ENCODE assay signal across 29 mouse cellular contexts in genomic region chr8:122360696-122361416, GRCm38 (mm10). TPM values are rescaled to one million over a fixed set of nuclear protein-coding genes. Genes with fewer than 3 reads are reported as not detected.
DNase-seq lines count a peak whose midpoint lies in the region; ATAC-seq and TF ChIP-seq lines count a peak whose summit lies in the region.
"Had no signal": no experiment of that assay in that cellular context is flagged by ENCODE, and none has a peak within 500 bp of the region (broad histone marks: within the 10 kb centered on the region; RNA-seq: fewer than 3 reads in every experiment).

Trhr2 (minus strand) TSS chr8:122360746.

- no peak for TF ChIP-seq CTCF in embryonic fibroblast, embryonic 13.5 days (IDR thresholded peaks at IDR 0.05; ENCODE audit: borderline replicate concordance, insufficient read depth, low read length)
- TF ChIP-seq CTCF in olfactory bulb, adult 2 months (IDR thresholded peaks at IDR 0.05; ENCODE audit: insufficient read depth, low read depth, low read length), result no peak

- H3K4me3 ChIP-seq in embryonic facial prominence, embryonic 14.5 days (ENCODE audit: low read depth, low read length), result no peak within 1 kb of the TSS
- H3K4me3 ChIP-seq in embryonic facial prominence, embryonic 10.5 days, result no peak within 1 kb of the TSS
- H3K4me3 ChIP-seq in megakaryocyte, embryonic 14.5 days (replicated peaks), result peak within 1 kb of the TSS; percentile 0
- no peak within 1 kb of the TSS for H3K4me3 ChIP-seq in embryonic fibroblast, embryonic 13.5 days (ENCODE audit: insufficient read depth, low read length)
- no peak within 1 kb of the TSS for H3K4me3 ChIP-seq in olfactory bulb, adult 2 months (ENCODE audit: insufficient read depth, low read depth, low read length)
- H3K4me3 ChIP-seq: embryonic facial prominence, embryonic 12.5 days; forebrain, embryonic 10.5 days; forebrain, embryonic 13.5 days; hindbrain, embryonic 12.5 days; hindbrain, embryonic 15.5 days had no signal

- H3K9ac ChIP-seq in embryonic facial prominence, embryonic 14.5 days (ENCODE audit: low read depth, low read length), result 0 out of 2 replicates have a peak within 1 kb of the TSS, but pooled peaks have one; percentile 8
- H3K9ac ChIP-seq: embryonic facial prominence, embryonic 12.5 days; forebrain, embryonic 13.5 days; hindbrain, embryonic 12.5 days; hindbrain, embryonic 15.5 days had no signal

- H3K27ac ChIP-seq in embryonic facial prominence, embryonic 14.5 days (replicated peaks; ENCODE audit: low read depth, low read length), result no peak within 1 kb of the TSS
- H3K27ac ChIP-seq in embryonic facial prominence, embryonic 10.5 days (replicated peaks), result no peak within 1 kb of the TSS
- peak within 1 kb of the TSS; percentile 36; the same call in 1 of the 2 replicates for H3K27ac ChIP-seq in embryonic fibroblast, embryonic 13.5 days (ENCODE audit: insufficient read depth, low read length)
- peak within 1 kb of the TSS; percentile 92 for H3K27ac ChIP-seq in olfactory bulb, adult 2 months (ENCODE audit: insufficient read depth, low read depth, low read length)
- H3K27ac ChIP-seq: forebrain, embryonic 10.5 days; forebrain, embryonic 13.5 days; hindbrain, embryonic 12.5 days; hindbrain, embryonic 15.5 days had no signal

- DNase-seq in embryonic facial prominence, embryonic 14.5 days (ENCODE audit: low spot score), result no peak
- no peak for DNase-seq in embryonic facial prominence, embryonic 10.5 days (ENCODE audit: low spot score)
- DNase-seq in adrenal gland, adult 18-20 months (ENCODE audit: low spot score in 2 of 2), result no peak
- DNase-seq: adrenal gland, postnatal 10 days; adrenal gland, postnatal 36 days; cerebellum, adult 18-20 months; cerebellum, adult 9-10 months; cerebellum, postnatal 14 days; gastrocnemius, postnatal 10 days had no signal

- H3K36me3 ChIP-seq in embryonic facial prominence, embryonic 14.5 days (ENCODE audit: control insufficient read depth, insufficient read depth, low read length), result no peaks in the 10 kb centered on the region
- no peaks in the 10 kb centered on the region for H3K36me3 ChIP-seq in embryonic facial prominence, embryonic 10.5 days (replicated peaks)
- H3K36me3 ChIP-seq in megakaryocyte, embryonic 14.5 days (replicated peaks; ENCODE audit: low read length), result peaks cover 9% of the 10 kb centered on the region
- H3K36me3 ChIP-seq: embryonic facial prominence, embryonic 12.5 days; forebrain, embryonic 10.5 days; hindbrain, embryonic 12.5 days; hindbrain, embryonic 15.5 days had no signal

- H3K27me3 ChIP-seq in embryonic facial prominence, embryonic 14.5 days (replicated peaks; ENCODE audit: control insufficient read depth, insufficient read depth, low read length), result 0 out of 2 replicates have a peak, but pooled peaks cover 2% of the 10 kb centered on the region
- peaks cover 47% of the 10 kb centered on the region for H3K27me3 ChIP-seq in embryonic facial prominence, embryonic 10.5 days (replicated peaks; ENCODE audit: low read depth, poor library complexity, severe bottlenecking)
- H3K27me3 ChIP-seq in megakaryocyte, embryonic 14.5 days (replicated peaks), result peaks cover 50% of the 10 kb centered on the region

- WGBS in embryonic facial prominence, embryonic 14.5 days, result 79% methylated on average over 7 of the region's 7 CpGs
- 75% methylated on average over 7 of the region's 7 CpGs for WGBS in embryonic facial prominence, embryonic 10.5 days
- 77% methylated on average over 7 of the region's 7 CpGs for WGBS in olfactory bulb, adult 2 months

- ATAC-seq in embryonic facial prominence, embryonic 14.5 days (ENCODE audit: low read depth), result no peak
- ATAC-seq in megakaryocyte, adult 5-6 weeks (ENCODE audit: poor library complexity, severe bottlenecking), result no peak
- ATAC-seq: activated CD4-positive, CD25-positive, alpha-beta regulatory T cell, adult 4 months; forebrain, embryonic 13.5 days; forebrain, embryonic 16.5 days had no signal

- no peak for TF ChIP-seq POLR2A in embryonic fibroblast, embryonic 13.5 days (IDR thresholded peaks at IDR 0.05; ENCODE audit: low read depth, low read length)
- no peak for TF ChIP-seq POLR2A in olfactory bulb, adult 2 months (IDR thresholded peaks at IDR 0.05; ENCODE audit: insufficient read depth, low read depth, low read length)

- peaks cover 6% of the 10 kb centered on the region; the same call in 1 of the 2 replicates for H3K4me1 ChIP-seq in embryonic facial prominence, embryonic 14.5 days (ENCODE audit: control insufficient read depth, insufficient read depth, low read length)
- peaks cover 16% of the 10 kb centered on the region for H3K4me1 ChIP-seq in embryonic facial prominence, embryonic 10.5 days
- H3K4me1 ChIP-seq in megakaryocyte, embryonic 14.5 days, result peaks cover 74% of the 10 kb centered on the region
- H3K4me1 ChIP-seq in embryonic fibroblast, embryonic 13.5 days (ENCODE audit: control insufficient read depth, insufficient read depth, low read length), result peaks cover 19% of the 10 kb centered on the region
- H3K4me1 ChIP-seq in olfactory bulb, adult 2 months (ENCODE audit: control insufficient read depth, insufficient read depth, low read length), result peaks cover 53% of the 10 kb centered on the region
- H3K4me1 ChIP-seq: forebrain, embryonic 10.5 days; forebrain, embryonic 13.5 days; hindbrain, embryonic 12.5 days; hindbrain, embryonic 15.5 days had no signal

- H3K4me2 ChIP-seq in embryonic facial prominence, embryonic 14.5 days (ENCODE audit: low read depth, low read length), result no peak within 1 kb of the TSS
- H3K4me2 ChIP-seq: embryonic facial prominence, embryonic 12.5 days; forebrain, embryonic 13.5 days; heart, embryonic 11.5 days; hindbrain, embryonic 12.5 days; hindbrain, embryonic 15.5 days had no signal

- H3K9me3 ChIP-seq in embryonic facial prominence, embryonic 14.5 days (ENCODE audit: control insufficient read depth, low read length), result no peaks in the 10 kb centered on the region
- H3K9me3 ChIP-seq in embryonic facial prominence, embryonic 10.5 days, result no peaks in the 10 kb centered on the region
- peaks cover 14% of the 10 kb centered on the region for H3K9me3 ChIP-seq in megakaryocyte, embryonic 14.5 days
- H3K9me3 ChIP-seq: embryonic facial prominence, embryonic 12.5 days; forebrain, embryonic 10.5 days; forebrain, embryonic 13.5 days; hindbrain, embryonic 12.5 days; hindbrain, embryonic 15.5 days had no signal

RNA-seq across cellular contexts. Expression of gene Trhr2, which starts in this region (rescaled TPM):
- 0.16 TPM in 1 of 2 replicates, not detected in the other for polyA plus RNA-seq in embryonic facial prominence, embryonic 14.5 days (2014; fragmentation: Nextera tagmentation; extraction: Ambion mirVana)
- polyA plus RNA-seq in embryonic facial prominence, embryonic 10.5 days (2016; fragmentation: Nextera tagmentation; extraction: Ambion mirVana), result not detected in 2 replicates
- polyA plus RNA-seq in megakaryocyte, embryonic 14.5 days (2012; ENCODE audit: insufficient read depth, low replicate concordance), result 1.8 TPM in 1 of 2 replicates, not detected in the other
- total RNA-seq in megakaryocyte, adult 5-6 weeks (2015), result not detected in 2 replicates
- not detected in 2 replicates for total RNA-seq in megakaryocyte, adult 5-6 weeks (2017)
- not detected in 2 replicates for polyA plus RNA-seq in embryonic fibroblast, embryonic 13.5 days (2011; ENCODE audit: insufficient read length, low read depth, missing spikeins)
- polyA plus RNA-seq in olfactory bulb, adult 2 months (2012; ENCODE audit: insufficient read depth, insufficient read length, low replicate concordance, missing spikeins), result not detected in 2 replicates
- total RNA-seq in adrenal gland, adult 18-20 months (2021), result not detected
- total RNA-seq: adrenal gland, postnatal 10 days; adrenal gland, postnatal 36 days; ES-E14; gastrocnemius, adult 18-20 months; gastrocnemius, postnatal 10 days; gastrocnemius, postnatal 4 days; heart, adult 8-10 months; heart, postnatal 25 days; hematopoietic stem cell, adult 5-6 weeks had no signal
- polyA plus RNA-seq: activated CD4-positive, CD25-positive, alpha-beta regulatory T cell, adult 4 months; forebrain, embryonic 10.5 days; forebrain, embryonic 13.5 days; forebrain, embryonic 16.5 days; heart, embryonic 11.5 days; heart, embryonic 14.5 days; heart, postnatal 0 days; hindbrain, embryonic 12.5 days had no signal

Comparison
In these comparisons a context has a peak if more than half of its experiments do, and no peak if none do; other contexts are left out.
1. H3K27ac ChIP-seq: peak in embryonic fibroblast, embryonic 13.5 days (single experiment) and olfactory bulb, adult 2 months (single experiment); none in embryonic facial prominence, embryonic 14.5 days (single experiment) and embryonic facial prominence, embryonic 10.5 days (single experiment).